In genomic region chr7:126566094-126566765, GRCm38 (mm10) we compare ENCODE assay signal across 8 mouse cellular contexts. TPM values are rescaled to one million over a fixed set of nuclear protein-coding genes. Genes with fewer than 3 reads are reported as not detected.
DNase-seq lines count a peak whose midpoint lies in the region; ATAC-seq lines count a peak whose summit lies in the region.

Gene Eif3c, minus strand, starts transcription at chr7:126566411.

- H3K9ac ChIP-seq in hindbrain, embryonic 11.5 days (ENCODE audit: low read depth, low read length): peak within 1 kb of the TSS; percentile 91

- peak within 1 kb of the TSS; percentile 98 for H3K4me3 ChIP-seq in hindbrain, embryonic 11.5 days (ENCODE audit: low read depth, low read length)

- peak within 1 kb of the TSS; percentile 52 for H3K4me2 ChIP-seq in hindbrain, embryonic 11.5 days (replicated peaks; ENCODE audit: low read depth, low read length)

- DNase-seq in NIH3T3 (ENCODE audit: low read depth): peak; percentile 92
- peak; percentile 89 for DNase-seq in cerebellum, adult 9-11 months
- DNase-seq in frontal cortex, adult 2 months (ENCODE audit: extremely low spot score in 1 of 2, low spot score in 1 of 2): peak; percentile 83 to 94
- DNase-seq in hindbrain, embryonic 11.5 days (ENCODE audit: low spot score): peak; percentile 91
- DNase-seq in layer of hippocampus, postnatal 10 days (ENCODE audit: low spot score in 2 of 2): peak; percentile 77 to 82
- DNase-seq in lung, postnatal 10 days: peak; percentile 92
- peak; percentile 79 for DNase-seq in ovary, postnatal 36 days (ENCODE audit: low spot score)
- DNase-seq in thymus, postnatal 25 days: peak; percentile 83

- peaks cover 10% of the 10 kb centered on the region; the same call in 1 of the 2 replicates for H3K36me3 ChIP-seq in hindbrain, embryonic 11.5 days (ENCODE audit: control insufficient read depth, insufficient read depth, low read length)

- peak within 1 kb of the TSS; percentile 62; the same call in 1 of the 2 replicates for H3K27ac ChIP-seq in hindbrain, embryonic 11.5 days (ENCODE audit: low read depth, low read length)

- WGBS in hindbrain, embryonic 11.5 days: under 1% methylated on average over 46 of the region's 46 CpGs

- peak; percentile 93 for ATAC-seq in hindbrain, embryonic 11.5 days (ENCODE audit: low FRiP score)

- H3K9me3 ChIP-seq in hindbrain, embryonic 11.5 days (ENCODE audit: control insufficient read depth, low read length): no peaks in the 10 kb centered on the region

- no peaks in the 10 kb centered on the region for H3K27me3 ChIP-seq in hindbrain, embryonic 11.5 days (ENCODE audit: control insufficient read depth, insufficient read depth, low read length)

- no peaks in the 10 kb centered on the region for H3K4me1 ChIP-seq in hindbrain, embryonic 11.5 days (replicated peaks; ENCODE audit: control insufficient read depth, insufficient read depth, low read length)

RNA-seq across cellular contexts. Expression of gene Eif3c, which starts in this region (rescaled TPM):
- 107 and 114 TPM in 2 replicates for polyA plus RNA-seq in frontal cortex, adult 2 months (2012; rRNA removed)
- polyA plus RNA-seq in hindbrain, embryonic 11.5 days (2014; fragmentation: Nextera tagmentation; extraction: Ambion mirVana): 187 and 194 TPM in 2 replicates
- 100 to 1,000 TPM; 199 to 200 TPM for total RNA-seq in layer of hippocampus, postnatal 10 days (2021)

Comparison
In these comparisons a context has a peak if more than half of its experiments do, and no peak if none do; other contexts are left out.
1. Peak in every context shown above with its lines: DNase-seq, ATAC-seq, H3K4me3 ChIP-seq and H3K27ac ChIP-seq.